Mouse (Mus musculus): ENCODE measurements around the gene Ybx3. TPM values are rescaled to one million over a fixed set of nuclear protein-coding genes. Genes with fewer than 3 reads are reported as not detected.
A peak's percentile ranks its signal among the peaks of the same experiment; 100 is the strongest.

The Ybx3 gene
- polyA plus RNA-seq, 1 experiment from 2014 or later: 90.2 TPM

GRCm38 (mm10) chr6:131359543-131359942 is 28.7 kb downstream of the Ybx3 start:
- no peaks in the 10 kb centered on the region for H3K27me3 ChIP-seq (replicated peaks; ENCODE audit: control insufficient read depth, insufficient read depth, low read length)
- H3K4me1 ChIP-seq (ENCODE audit: control insufficient read depth, insufficient read depth, low read length): no peaks in the 10 kb centered on the region
- peaks cover 13% of the 10 kb centered on the region for H3K36me3 ChIP-seq (ENCODE audit: control insufficient read depth, insufficient read depth, low read length)
- H3K9ac ChIP-seq (ENCODE audit: low read depth, low read length): no peak overlapping the region
- 81% methylated on average over 2 of the region's 2 CpGs for WGBS
- H3K4me3 ChIP-seq (ENCODE audit: low read depth, low read length): no peak overlapping the region
- no peak overlapping the region for H3K27ac ChIP-seq (replicated peaks; ENCODE audit: low read depth, low read length)
- no peaks in the 10 kb centered on the region for H3K9me3 ChIP-seq (ENCODE audit: control insufficient read depth, low read length)
- DNase-seq (ENCODE audit: low spot score) (no peak), ATAC-seq (ENCODE audit: low read depth) (no peak)
- H3K4me2 ChIP-seq (ENCODE audit: low read depth, low read length): no peak overlapping the region

GRCm38 (mm10) chr6:131354913-131355312 is 33.4 kb downstream of the Ybx3 start:
- Histone ChIP-seq H3K9ac (ENCODE audit: low read depth, low read length) (no peak overlapping the region), H3K4me3 (ENCODE audit: low read depth, low read length) (no peak overlapping the region), H3K27me3 (replicated peaks; ENCODE audit: control insufficient read depth, insufficient read depth, low read length) (no peaks in the 10 kb centered on the region; the same call in 1 of the 2 replicates), H3K4me1 (ENCODE audit: control insufficient read depth, insufficient read depth, low read length) (peaks cover 4% of the 10 kb centered on the region; the same call in 1 of the 2 replicates), H3K36me3 (ENCODE audit: control insufficient read depth, insufficient read depth, low read length) (no peaks in the 10 kb centered on the region), H3K27ac (replicated peaks; ENCODE audit: low read depth, low read length) (no peak overlapping the region), H3K9me3 (ENCODE audit: control insufficient read depth, low read length) (no peaks in the 10 kb centered on the region), H3K4me2 (ENCODE audit: low read depth, low read length) (no peak overlapping the region)
- ATAC-seq (ENCODE audit: low read depth) (no peak), DNase-seq (ENCODE audit: low spot score) (no peak)
- 27% methylated on average over 4 of the region's 4 CpGs for WGBS

GRCm38 (mm10) chr6:131353352-131353919 is 34.8 kb downstream of the Ybx3 start, which contains the start of gene Styk1:
TSS of gene Styk1 (minus strand) at chr6:131353597.
- Histone ChIP-seq H3K4me3 (ENCODE audit: low read depth, low read length) (peak within 1 kb of the TSS; percentile 29), H3K27me3 (replicated peaks; ENCODE audit: control insufficient read depth, insufficient read depth, low read length) (no peaks in the 10 kb centered on the region; the same call in 1 of the 2 replicates), H3K4me2 (ENCODE audit: low read depth, low read length) (peak within 1 kb of the TSS; percentile 66), H3K9ac (ENCODE audit: low read depth, low read length) (peak within 1 kb of the TSS; percentile 56), H3K9me3 (ENCODE audit: control insufficient read depth, low read length) (no peaks in the 10 kb centered on the region), H3K36me3 (ENCODE audit: control insufficient read depth, insufficient read depth, low read length) (no peaks in the 10 kb centered on the region), H3K4me1 (ENCODE audit: control insufficient read depth, insufficient read depth, low read length) (peaks cover 4% of the 10 kb centered on the region; the same call in 1 of the 2 replicates), H3K27ac (replicated peaks; ENCODE audit: low read depth, low read length) (no peak within 1 kb of the TSS)
- ATAC-seq (ENCODE audit: low read depth): peak; percentile 96
- DNase-seq (ENCODE audit: low spot score): peak; percentile 95
- WGBS: under 1% methylated on average over 16 of the region's 16 CpGs

GRCm38 (mm10) chr6:131347026-131347425 is 41.2 kb downstream of the Ybx3 start:
- Histone ChIP-seq H3K27me3 (replicated peaks; ENCODE audit: control insufficient read depth, insufficient read depth, low read length) (no peaks in the 10 kb centered on the region), H3K9me3 (ENCODE audit: control insufficient read depth, low read length) (no peaks in the 10 kb centered on the region), H3K4me3 (ENCODE audit: low read depth, low read length) (no peak overlapping the region), H3K36me3 (ENCODE audit: control insufficient read depth, insufficient read depth, low read length) (no peaks in the 10 kb centered on the region), H3K9ac (ENCODE audit: low read depth, low read length) (no peak overlapping the region), H3K4me1 (ENCODE audit: control insufficient read depth, insufficient read depth, low read length) (no peaks in the 10 kb centered on the region), H3K27ac (replicated peaks; ENCODE audit: low read depth, low read length) (no peak overlapping the region), H3K4me2 (ENCODE audit: low read depth, low read length) (no peak overlapping the region)
- DNase-seq (ENCODE audit: low spot score) (peak; percentile 56), ATAC-seq (ENCODE audit: low read depth) (no peak)
- WGBS: 58% methylated on average over 2 of the region's 2 CpGs

- Histone ChIP-seq H3K9ac (ENCODE audit: low read depth, low read length) (no peak overlapping the region), H3K4me1 (ENCODE audit: control insufficient read depth, insufficient read depth, low read length) (no peaks in the 10 kb centered on the region), H3K27ac (replicated peaks; ENCODE audit: low read depth, low read length) (no peak overlapping the region), H3K36me3 (ENCODE audit: control insufficient read depth, insufficient read depth, low read length) (no peaks in the 10 kb centered on the region), H3K4me2 (ENCODE audit: low read depth, low read length) (no peak overlapping the region), H3K9me3 (ENCODE audit: control insufficient read depth, low read length) (no peaks in the 10 kb centered on the region), H3K27me3 (replicated peaks; ENCODE audit: control insufficient read depth, insufficient read depth, low read length) (no peaks in the 10 kb centered on the region), H3K4me3 (ENCODE audit: low read depth, low read length) (no peak overlapping the region)
- ATAC-seq (ENCODE audit: low read depth) (no peak), DNase-seq (ENCODE audit: low spot score) (no peak)
- 80% methylated on average over 7 of the region's 7 CpGs for WGBS
Observed at GRCm38 (mm10) chr6:131344346-131344745, 43.9 kb downstream of the Ybx3 start.

GRCm38 (mm10) chr6:131340082-131340481 is 48.2 kb downstream of the Ybx3 start:
- H3K9me3 ChIP-seq (ENCODE audit: control insufficient read depth, low read length): no peaks in the 10 kb centered on the region
- DNase-seq (ENCODE audit: low spot score): no peak
- no peak overlapping the region for H3K27ac ChIP-seq (replicated peaks; ENCODE audit: low read depth, low read length)
- 52% methylated on average over 3 of the region's 3 CpGs for WGBS
- H3K4me3 ChIP-seq (ENCODE audit: low read depth, low read length): no peak overlapping the region
- no peaks in the 10 kb centered on the region for H3K36me3 ChIP-seq (ENCODE audit: control insufficient read depth, insufficient read depth, low read length)
- no peaks in the 10 kb centered on the region for H3K4me1 ChIP-seq (ENCODE audit: control insufficient read depth, insufficient read depth, low read length)
- no peak overlapping the region for H3K4me2 ChIP-seq (ENCODE audit: low read depth, low read length)
- no peak for ATAC-seq (ENCODE audit: low read depth)
- H3K9ac ChIP-seq (ENCODE audit: low read depth, low read length): no peak overlapping the region
- H3K27me3 ChIP-seq (replicated peaks; ENCODE audit: control insufficient read depth, insufficient read depth, low read length): no peaks in the 10 kb centered on the region

GRCm38 (mm10) chr6:131339309-131339708 is 49.0 kb downstream of the Ybx3 start:
- Histone ChIP-seq H3K9ac (ENCODE audit: low read depth, low read length) (no peak overlapping the region), H3K4me2 (ENCODE audit: low read depth, low read length) (no peak overlapping the region), H3K27me3 (replicated peaks; ENCODE audit: control insufficient read depth, insufficient read depth, low read length) (no peaks in the 10 kb centered on the region), H3K4me3 (ENCODE audit: low read depth, low read length) (no peak overlapping the region), H3K27ac (replicated peaks; ENCODE audit: low read depth, low read length) (no peak overlapping the region), H3K4me1 (ENCODE audit: control insufficient read depth, insufficient read depth, low read length) (no peaks in the 10 kb centered on the region), H3K36me3 (ENCODE audit: control insufficient read depth, insufficient read depth, low read length) (no peaks in the 10 kb centered on the region), H3K9me3 (ENCODE audit: control insufficient read depth, low read length) (no peaks in the 10 kb centered on the region)
- ATAC-seq (ENCODE audit: low read depth) (no peak), DNase-seq (ENCODE audit: low spot score) (no peak)
- 81% methylated on average over 3 of the region's 3 CpGs for WGBS

- ATAC-seq (ENCODE audit: low read depth): no peak
- H3K27ac ChIP-seq (replicated peaks; ENCODE audit: low read depth, low read length): no peak overlapping the region
- no peak for DNase-seq (ENCODE audit: low spot score)
- no peaks in the 10 kb centered on the region for H3K4me1 ChIP-seq (ENCODE audit: control insufficient read depth, insufficient read depth, low read length)
- H3K9me3 ChIP-seq (ENCODE audit: control insufficient read depth, low read length): no peaks in the 10 kb centered on the region
- H3K27me3 ChIP-seq (replicated peaks; ENCODE audit: control insufficient read depth, insufficient read depth, low read length): no peaks in the 10 kb centered on the region
- H3K36me3 ChIP-seq (ENCODE audit: control insufficient read depth, insufficient read depth, low read length): no peaks in the 10 kb centered on the region
- H3K9ac ChIP-seq (ENCODE audit: low read depth, low read length): no peak overlapping the region
- WGBS: 53% methylated on average over 1 of the region's 1 CpGs
- H3K4me2 ChIP-seq (ENCODE audit: low read depth, low read length): no peak overlapping the region
- no peak overlapping the region for H3K4me3 ChIP-seq (ENCODE audit: low read depth, low read length)
Observed at GRCm38 (mm10) chr6:131338787-131339186, 49.5 kb downstream of the Ybx3 start.

GRCm38 (mm10) chr6:131327076-131327475 is 61.2 kb downstream of the Ybx3 start:
- DNase-seq (ENCODE audit: low spot score): no peak
- 85% methylated on average over 2 of the region's 2 CpGs for WGBS
- Histone ChIP-seq H3K36me3 (ENCODE audit: control insufficient read depth, insufficient read depth, low read length) (no peaks in the 10 kb centered on the region), H3K4me1 (ENCODE audit: control insufficient read depth, insufficient read depth, low read length) (no peaks in the 10 kb centered on the region), H3K27ac (replicated peaks; ENCODE audit: low read depth, low read length) (no peak overlapping the region), H3K4me2 (ENCODE audit: low read depth, low read length) (no peak overlapping the region), H3K9me3 (ENCODE audit: control insufficient read depth, low read length) (no peaks in the 10 kb centered on the region), H3K27me3 (replicated peaks; ENCODE audit: control insufficient read depth, insufficient read depth, low read length) (no peaks in the 10 kb centered on the region), H3K9ac (ENCODE audit: low read depth, low read length) (no peak overlapping the region), H3K4me3 (ENCODE audit: low read depth, low read length) (no peak overlapping the region)
- ATAC-seq (ENCODE audit: low read depth): no peak

Measured in embryonic facial prominence, embryonic 14.5 days (tissue).